Mouse (Mus musculus): ENCODE measurements at regions not wholly inside any gene's neighbourhood (a gene's known extent, or its start where the extent isn't known, plus 50 kb on each side); places are given as distances from the start of the nearest gene placed in this dataset.

DNA sequence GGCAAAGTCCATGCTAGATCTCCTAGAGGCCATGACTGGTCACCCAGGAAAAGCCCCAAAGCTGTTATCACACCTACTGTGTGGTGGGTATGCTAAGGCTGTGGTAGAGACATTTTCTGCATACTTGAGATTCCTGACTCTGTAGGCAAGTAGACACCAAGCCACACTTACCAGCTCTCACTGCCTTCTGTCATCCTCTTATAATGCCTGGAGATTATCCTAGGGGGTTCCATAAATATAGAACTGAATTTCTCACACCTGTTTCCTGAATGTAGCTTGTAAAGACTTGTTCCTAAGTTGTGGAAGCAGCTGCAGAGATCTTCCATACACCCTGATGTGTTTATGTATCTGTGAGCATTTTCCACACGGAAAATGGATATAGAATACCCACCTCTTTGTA lies 139.1 kb downstream of the Fam169b start:
- no peaks in the 10 kb centered on the region for H3K9me3 ChIP-seq (replicated peaks)
- H3K4me1 ChIP-seq = peaks cover 3% of the 10 kb centered on the region; the same call in 1 of the 2 replicates
- H3K4me3 ChIP-seq (replicated peaks) = no peak overlapping the region
- 45% methylated on average over 1 of the region's 1 CpGs for WGBS
- peaks cover 5% of the 10 kb centered on the region for H3K27me3 ChIP-seq
- no peak for ATAC-seq (ENCODE audit: insufficient number of reproducible peaks, low FRiP score, low TSS enrichment, low read depth)
- no peak overlapping the region for H3K9ac ChIP-seq
- H3K27ac ChIP-seq (replicated peaks) = no peak overlapping the region
- H3K4me2 ChIP-seq (replicated peaks) = no peak overlapping the region
- H3K36me3 ChIP-seq = no peaks in the 10 kb centered on the region
